Mouse (Mus musculus) hindlimb bud, embryonic 11.5 days (tissue): ENCODE results near the gene Tstd1.

ENCODE experiments used
- DNase-seq: peaks from one replicate; pipeline ENCODE4 v3.0.0-alpha.2; 2012; ENCODE audit warnings: low read depth, low spot score; ENCODE audit errors: extremely low spot score

Gene Tstd1

DNA sequence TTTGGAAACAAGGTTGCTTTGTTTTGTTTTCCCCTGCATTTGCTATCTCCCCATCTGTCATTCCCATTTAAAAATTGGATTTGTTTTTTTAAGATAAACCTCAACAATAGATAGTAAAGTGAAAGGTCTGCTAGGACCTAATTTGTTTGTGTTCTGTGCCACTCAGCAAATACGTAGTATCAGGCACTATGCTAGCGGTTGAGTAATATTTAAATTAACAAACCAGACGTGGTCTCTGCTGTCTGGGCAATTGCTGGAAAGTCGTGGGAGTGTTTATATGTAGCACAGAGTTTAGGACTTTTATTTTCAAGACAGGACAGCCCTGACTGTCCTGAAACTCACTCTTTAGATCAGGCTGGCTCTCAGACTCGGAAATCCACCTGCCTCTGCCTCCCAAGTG lies 33.9 kb downstream of the Tstd1 start:
- no peak for DNase-seq

DNA sequence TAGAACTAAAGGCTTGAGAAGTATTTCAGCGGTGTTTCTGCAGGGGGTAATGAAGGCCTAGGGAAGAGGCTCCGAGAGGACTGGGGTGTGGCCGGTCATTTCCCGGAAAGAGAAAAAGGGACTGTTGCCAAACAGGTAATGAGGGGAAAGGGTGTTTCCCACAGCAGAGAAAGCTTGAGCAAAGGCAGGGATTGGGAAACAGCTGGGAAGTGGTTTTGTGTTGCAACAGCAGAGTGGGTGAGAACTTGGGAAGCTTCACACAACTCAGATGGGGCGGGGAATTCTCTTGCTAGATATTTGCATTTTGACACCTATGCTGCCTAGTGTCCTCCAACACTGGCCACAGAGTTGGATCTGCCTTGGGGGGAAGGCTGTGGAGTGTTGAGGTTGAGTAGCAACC lies 34.3 kb downstream of the Tstd1 start:
- DNase-seq = no peak

DNA sequence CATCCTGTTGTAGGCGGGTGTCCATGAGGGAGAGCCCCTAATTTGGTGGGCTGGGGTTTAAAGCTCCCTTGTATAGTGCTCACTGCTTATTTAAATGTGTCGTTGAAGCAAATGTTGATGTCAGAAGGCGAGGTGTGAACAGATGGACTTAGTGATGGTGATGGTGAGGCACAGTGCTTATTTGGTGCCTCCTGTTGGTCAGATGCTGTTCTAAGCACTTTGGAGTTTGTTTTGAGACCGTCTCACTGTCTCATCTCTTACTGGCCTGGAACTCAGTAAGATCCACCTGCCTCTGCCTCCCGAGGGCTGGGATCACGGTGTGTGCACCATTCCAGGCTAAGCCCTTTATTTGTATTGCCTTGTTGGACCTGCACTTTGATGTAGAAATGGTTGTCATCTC lies 36.3 kb downstream of the Tstd1 start:
- DNase-seq = no peak

DNA sequence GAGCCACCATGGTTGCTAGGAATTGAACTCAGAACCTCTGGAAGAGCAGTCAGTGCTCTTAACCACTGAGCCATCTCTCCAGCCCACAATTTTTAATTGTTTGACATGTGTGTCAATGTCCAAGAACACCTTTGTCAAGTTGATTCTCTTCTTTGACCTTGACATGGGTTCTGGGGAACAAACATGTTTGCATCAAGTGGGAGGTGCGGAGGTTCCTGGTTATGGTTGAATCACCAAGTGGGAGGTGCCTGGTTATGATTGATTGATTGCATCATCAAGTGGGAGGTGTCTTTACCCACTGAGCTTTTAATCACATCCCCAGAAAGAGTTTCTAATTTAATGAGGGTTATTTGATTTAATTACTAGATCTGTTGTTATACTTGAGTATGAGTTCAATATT lies 38.9 kb downstream of the Tstd1 start:
- DNase-seq = no peak

DNA sequence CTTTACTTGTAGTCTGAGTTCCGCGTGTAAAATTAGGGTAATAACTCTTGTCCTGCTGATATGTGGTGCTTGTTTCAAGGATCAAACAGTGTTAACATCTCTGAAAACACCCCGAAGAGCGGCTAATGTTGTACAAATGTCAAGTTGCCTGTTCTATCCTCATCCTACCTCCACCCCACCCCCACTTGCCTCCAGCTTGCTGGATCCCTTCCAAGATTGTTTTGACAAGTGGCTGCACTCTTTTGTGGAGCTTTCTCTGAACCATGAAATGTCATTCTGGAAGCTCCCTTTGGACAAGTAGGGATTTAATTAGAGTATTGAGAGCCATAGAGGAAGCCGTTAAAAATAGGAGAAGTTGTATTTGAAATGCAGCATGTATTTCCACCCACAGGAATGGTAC lies 41.1 kb downstream of the Tstd1 start:
- DNase-seq = no peak

DNA sequence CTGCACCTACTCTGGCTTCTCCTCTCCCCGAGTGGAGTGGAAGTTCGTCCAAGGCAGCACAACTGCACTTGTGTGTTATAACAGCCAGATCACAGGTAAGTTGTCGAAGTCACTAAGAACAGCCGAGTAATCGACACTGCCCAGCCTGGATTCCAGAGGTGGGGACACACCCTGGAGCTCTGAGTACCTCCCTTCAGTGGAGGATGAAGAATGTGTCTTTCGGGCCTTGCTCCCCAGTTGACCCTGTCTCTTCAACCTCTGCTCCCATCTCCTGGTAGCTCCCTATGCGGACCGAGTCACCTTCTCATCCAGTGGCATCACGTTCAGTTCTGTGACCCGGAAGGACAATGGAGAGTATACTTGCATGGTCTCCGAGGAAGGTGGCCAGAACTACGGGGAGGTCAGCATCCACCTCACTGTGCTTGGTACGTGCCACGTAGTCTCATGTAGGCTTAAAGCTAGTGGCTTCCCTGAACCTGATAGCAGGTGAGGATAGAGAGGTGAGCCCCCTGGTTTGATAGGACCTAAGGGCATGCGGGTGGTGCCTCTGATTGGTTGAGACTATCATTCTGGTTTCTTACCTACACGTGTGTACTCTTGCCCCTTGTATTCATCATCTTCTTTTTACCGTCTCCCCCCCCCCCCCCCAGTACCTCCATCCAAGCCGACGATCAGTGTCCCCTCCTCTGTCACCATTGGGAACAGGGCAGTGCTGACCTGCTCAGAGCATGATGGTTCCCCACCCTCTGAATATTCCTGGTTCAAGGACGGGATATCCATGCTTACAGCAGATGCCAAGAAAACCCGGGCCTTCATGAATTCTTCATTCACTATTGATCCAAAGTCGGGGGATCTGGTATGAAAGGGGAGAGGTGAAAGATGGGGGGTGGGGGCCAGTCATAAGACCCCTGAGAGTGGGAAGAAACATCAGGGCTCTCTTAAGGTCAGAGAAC lies 42.2 kb downstream of the Tstd1 start:
- DNase-seq = no peak

DNA sequence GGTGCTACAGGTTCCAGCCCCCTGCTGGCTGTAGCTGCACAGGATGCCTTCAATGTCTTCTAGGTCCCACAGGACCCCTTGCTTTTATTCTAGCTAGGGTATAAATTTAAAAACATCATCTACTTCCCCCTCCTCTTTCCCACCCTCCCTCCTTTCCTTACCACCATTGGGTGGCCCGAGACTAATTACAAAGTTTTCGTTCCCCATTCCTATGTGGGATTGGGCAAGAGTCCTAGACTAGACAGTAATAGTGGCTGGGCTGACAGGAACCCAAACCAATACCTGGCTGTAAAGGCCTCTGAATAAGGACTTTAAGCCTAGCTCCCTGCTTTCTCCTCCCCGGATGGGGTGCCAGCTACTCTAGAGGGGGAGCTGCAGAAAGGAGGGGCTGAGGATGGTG lies 44.5 kb downstream of the Tstd1 start:
- DNase-seq = no peak

DNA sequence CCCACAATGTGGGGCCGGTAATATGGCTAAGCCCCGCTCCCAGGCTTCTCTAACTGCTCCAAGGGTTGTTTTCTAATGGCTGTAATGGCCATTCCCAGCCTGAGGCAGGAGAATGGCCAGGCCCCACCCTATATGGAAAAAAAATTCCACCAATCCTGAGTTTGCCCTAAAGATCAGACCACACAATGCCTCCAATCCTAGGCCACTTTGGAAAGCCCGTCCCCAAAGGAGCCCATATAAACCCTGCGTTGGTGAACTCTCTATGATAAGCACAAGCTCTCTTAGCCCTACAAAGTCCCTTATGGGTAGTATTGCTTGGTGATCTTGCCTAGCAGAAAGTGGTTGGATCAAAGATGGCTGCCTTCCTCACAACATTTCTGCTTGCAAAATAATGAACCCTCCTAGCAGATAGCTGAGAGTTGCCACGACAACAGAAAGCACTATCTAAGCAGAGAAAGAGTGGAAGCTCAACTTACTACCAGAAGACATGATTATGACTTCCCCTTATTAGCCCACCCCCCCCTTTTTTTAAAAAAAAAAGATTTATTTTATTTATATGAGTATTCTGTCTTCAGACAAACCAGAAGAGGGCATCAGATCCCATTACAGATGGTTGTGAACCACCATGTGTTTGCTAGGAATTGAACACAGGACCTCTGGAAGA lies 47.2 kb downstream of the Tstd1 start:
- no peak for DNase-seq

DNA sequence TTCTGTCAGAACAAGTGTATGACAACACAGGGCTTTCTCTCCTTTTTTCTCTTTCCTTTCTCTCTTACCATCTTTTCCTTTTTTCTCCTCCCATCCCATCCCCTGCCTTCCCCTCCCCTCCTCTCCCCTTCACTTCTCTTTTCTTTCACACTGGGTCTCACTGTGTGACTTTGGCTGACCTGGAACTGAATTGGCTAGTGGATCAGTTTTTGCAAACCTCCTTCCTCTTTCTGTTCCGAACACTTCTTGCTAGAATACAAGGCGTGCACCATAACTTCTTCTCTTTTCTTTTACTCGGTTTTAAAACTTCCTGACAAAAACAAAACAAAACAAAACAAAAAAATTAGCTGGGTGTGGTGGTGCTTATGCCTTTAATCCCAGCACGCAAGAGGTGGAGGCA lies 47.9 kb downstream of the Tstd1 start:
- DNase-seq = no peak

DNA sequence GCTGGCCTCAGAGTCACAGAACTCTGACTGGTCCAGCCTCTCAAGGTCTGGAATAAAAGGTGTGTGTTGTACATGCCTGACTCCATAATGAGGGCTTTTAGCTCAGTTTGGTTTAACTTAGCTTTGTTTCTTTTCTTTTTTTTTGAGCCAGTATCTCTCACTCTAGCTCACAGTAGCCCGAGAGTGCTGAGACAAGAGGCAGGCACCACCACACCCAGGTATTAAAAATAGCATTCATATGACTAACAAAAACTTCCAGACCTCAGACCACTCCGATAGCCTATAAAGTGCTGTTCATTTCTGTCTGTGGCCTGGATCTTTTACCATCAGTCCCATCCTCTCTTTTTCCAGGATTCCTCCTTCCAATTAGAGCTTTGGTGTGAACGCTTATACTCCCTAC lies 51.0 kb downstream of the Tstd1 start:
- no peak for DNase-seq
